Mouse (Mus musculus) G1E (cell line): ENCODE measurements around the gene Tcp11l2.

Experiments
- CTCF ChIP-seq: IDR thresholded peaks from 2 replicates; pipeline ENCODE4 v1.5.1; 2012; ENCODE audit warnings: low read depth, low read length, inconsistent platforms, mixed read lengths
- GATA1 ChIP-seq: IDR thresholded peaks from 2 replicates; pipeline ENCODE4 v1.6.1; 2012; ENCODE audit warnings: borderline replicate concordance, low read length, inconsistent platforms, mixed read lengths
- GATA2 ChIP-seq: IDR thresholded peaks from 2 replicates; pipeline ENCODE4 v1.6.1; 2012; ENCODE audit warnings: low read depth, low read length, inconsistent platforms, borderline replicate concordance
- POLR2AphosphoS5 ChIP-seq: IDR thresholded peaks from 2 replicates; pipeline ENCODE4 v1.6.1; 2012; ENCODE audit warnings: low read depth, low read length, inconsistent platforms; ENCODE audit not compliant: insufficient replicate concordance
- TAL1 ChIP-seq: conservative IDR thresholded peaks from 2 replicates; pipeline ENCODE4 v1.6.1; 2012; ENCODE audit warnings: low read depth, low read length, inconsistent platforms, mixed read lengths

DNA sequence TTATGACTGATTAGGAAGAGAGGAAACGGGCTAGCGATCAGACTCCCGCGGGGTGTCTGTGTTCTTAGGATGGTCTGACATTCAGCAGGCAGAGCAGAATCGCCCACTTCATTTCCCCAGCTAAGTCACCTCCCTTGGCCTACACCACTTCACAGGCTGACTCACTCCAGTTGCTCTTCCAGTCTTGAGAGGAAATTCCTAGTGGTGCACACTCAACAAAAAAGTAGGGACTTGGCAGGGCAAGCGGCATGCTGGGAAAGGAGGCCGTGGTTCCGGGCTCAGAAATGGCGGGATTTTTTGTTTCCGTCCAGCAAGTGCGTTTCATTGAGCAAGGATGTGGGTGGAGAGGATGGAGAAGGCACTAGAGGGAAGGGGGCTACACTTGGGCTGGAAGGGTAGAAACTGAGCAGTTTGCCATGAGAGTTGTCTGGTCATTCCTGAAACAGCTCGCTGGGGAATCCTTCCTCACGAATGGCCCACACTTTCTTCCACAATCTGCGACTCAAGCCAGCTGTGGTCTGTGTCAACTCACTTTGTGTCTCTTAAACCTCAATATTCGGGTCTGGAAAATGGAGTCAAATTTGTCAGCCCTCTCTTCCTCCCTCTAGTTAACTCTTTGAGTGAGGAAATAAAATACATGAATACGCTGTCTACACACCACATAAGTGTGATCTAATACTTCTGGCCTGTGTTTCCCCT, 44.1 kb upstream of the Tcp11l2 start:
- no peak for TF ChIP-seq CTCF
- no peak for TF ChIP-seq GATA2
- TF ChIP-seq TAL1: no peak
- TF ChIP-seq POLR2AphosphoS5: no peak
- TF ChIP-seq GATA1: no peak
